Mouse (Mus musculus) induced T-regulatory cell, adult 2 months (primary cell): ENCODE data around the gene Uba2.
"Not testable (repeated sequence)": the region's sequence is repeated elsewhere in the genome, so short reads cannot be mapped to it uniquely, and the experiment has no call there.

Source experiments
- DNase-seq: peaks from one replicate; pipeline ENCODE4 v3.0.0-alpha.2; 2012; ENCODE audit warnings: low read depth

Gene Uba2

DNA sequence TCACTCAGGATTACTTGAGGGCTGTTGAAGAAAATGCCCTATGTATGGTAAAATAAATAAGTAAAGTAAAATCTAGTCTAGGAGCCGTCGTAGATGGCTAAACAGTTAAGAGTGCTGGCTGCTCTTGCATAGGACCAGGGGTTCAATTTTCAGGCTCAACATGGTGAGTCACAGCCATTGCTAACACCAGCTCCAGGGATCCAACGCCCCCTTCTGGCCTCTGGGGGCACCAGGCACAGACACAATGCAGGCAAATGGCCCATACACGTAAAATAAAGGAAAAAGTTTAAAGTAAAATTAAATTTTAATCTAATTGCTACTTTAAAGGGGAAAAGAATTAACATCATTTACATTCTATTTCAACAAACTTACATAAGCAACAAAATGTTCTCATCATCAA is 2.5 kb downstream of the Uba2 start:
- peak; percentile 70 for DNase-seq

DNA sequence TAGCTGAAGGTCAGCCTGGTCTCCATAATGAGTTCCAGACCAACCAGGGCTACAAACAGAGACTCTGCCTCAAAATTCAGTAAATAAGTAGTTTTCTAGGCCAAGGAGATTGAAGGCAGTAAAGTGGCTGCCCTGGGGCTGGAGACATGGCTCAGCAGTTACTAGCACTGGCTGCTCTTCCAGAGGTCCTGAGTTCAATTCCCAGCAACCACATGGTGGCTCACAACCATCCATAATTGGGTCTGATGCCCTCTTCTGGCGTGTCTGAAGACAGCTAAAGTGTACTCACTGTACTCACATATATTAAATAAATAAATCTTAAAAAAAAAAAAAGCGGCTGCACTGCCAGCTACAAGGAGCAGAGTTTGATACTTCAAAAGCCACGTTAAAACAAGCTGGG is 3.4 kb downstream of the Uba2 start:
- DNase-seq = peak; percentile 18

DNA sequence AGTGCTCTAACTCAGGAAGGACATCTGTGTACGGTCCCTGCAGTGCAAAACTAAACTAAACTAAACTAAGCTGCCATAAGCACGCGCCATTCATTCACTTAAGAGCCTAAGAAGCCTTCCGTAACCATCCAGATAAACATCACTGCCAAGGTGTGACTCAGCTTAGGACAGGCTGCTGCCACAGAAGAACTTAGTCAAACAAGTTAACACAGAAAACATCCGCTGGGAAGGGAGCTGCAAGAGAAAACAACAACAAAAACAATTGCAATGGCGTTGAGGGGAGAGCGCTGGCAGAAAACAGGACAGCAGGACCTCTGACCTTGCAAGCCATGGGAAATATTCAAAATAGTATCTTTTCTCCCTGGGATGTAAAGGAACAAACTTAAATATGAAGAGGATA is 4.7 kb downstream of the Uba2 start:
- DNase-seq = no peak

DNA sequence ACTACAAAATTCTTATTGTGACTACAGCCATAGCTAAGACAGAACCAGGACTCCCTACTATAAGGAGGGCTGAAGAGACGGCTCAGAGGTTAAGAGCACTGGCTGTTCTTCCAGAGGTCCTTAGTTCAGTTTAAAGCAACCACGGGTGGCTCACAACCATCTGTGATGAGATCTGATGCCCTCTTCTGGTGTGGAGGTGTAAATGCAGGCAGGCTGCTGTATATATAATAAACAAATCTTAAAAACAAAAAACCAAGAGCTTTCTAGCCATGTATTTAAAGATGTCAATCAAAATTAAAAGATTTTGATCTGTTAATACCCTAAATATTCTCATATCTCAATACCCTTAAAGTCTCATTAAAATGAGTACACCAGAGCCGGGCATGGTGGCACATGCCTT is 10.2 kb downstream of the Uba2 start:
- no peak for DNase-seq

DNA sequence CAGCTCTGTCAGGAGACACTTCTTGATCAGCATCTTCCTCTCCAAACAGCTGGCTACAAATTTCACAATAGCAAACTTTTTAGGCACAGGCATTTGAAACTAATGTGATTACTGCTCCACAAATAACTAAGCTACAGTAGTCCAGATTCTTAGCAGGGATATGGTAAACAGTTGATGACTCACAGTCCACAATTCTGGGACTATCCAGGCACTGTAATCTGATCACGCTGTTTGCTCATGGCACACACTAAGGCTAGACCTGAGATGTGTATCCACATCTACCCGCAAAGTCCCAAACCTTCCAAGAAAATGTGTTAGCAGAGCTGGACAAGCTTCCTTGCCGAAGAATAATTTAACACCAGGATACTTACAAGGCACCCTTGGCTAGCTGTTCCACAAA is 11.4 kb downstream of the Uba2 start:
- no peak for DNase-seq

DNA sequence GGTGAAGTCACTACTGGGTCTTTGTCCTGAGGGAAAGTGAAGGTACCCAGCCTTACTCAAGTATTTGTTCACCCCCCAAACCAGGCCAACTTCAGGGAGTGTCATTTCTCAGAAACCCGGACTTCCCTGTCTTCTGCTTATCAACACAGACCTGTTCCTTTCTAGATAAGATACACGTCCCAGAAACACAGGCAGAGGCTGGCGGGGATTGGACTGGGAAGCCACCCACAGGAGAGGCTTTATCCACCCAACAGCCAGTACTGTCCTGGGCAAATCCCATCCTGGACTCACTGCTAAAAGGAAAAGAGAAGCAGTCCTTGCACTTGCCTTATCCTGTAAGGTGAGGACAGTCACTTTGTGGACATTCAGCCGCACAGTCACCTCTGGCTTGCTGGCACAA is 22.2 kb downstream of the Uba2 start:
- DNase-seq = no peak

DNA sequence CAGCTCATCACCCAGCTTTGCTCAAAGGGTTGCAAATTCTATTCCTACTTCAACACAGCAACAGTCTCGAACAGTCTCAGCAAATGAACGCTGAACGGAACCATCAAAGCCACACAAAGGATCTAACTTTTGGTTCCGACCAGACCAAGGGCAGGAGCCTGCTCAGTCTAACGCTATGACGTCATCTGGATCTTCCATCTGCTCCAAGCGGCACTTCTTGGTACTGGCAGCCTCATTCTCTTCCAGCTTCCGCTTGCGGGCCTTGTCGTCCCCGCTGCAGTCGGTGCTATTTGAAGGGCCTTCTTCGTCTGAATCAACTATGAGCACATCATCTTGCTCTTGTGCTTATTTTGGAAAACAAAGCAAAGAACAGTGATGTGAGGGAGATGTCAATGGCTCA is 28.3 kb downstream of the Uba2 start:
- DNase-seq = no peak

DNA sequence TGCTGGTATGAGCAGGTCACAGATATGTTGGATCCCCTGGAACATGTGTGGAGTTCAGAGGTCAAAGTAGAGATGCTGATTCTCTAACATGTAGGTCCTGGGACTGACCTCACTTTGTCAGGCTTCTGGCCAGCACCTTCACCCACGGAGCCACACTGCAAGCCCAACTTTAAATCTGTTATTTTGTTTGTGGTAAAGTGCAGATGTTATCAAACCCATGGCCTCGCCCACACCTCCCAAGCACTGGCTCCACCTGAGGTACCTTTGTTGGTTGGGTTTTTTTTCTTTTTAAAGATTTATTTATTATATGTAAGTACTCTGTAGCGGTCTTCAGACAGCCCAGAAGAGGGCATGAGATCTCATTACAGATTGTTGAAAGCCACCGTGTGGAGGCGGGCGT is 29.9 kb downstream of the Uba2 start:
- no peak for DNase-seq

DNA sequence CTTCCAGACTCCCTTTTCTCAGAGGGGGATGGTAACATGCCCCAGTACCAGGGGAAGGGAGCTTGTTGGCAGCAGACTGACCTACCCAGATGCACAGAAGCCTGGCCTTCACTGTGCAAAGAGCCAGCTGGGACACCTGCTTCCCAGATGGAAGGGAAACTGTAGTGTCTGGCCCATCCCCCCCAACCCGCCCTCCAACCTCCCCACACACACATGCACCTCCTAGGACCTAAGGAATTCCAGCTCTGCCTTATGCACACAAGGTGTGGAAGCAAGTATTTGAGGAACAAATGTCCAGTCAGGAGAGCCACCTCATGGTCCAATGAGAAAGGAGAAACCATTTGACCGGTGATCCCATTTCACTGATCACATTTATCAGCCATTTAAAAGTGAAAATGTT is 35.1 kb downstream of the Uba2 start:
- no peak for DNase-seq

DNA sequence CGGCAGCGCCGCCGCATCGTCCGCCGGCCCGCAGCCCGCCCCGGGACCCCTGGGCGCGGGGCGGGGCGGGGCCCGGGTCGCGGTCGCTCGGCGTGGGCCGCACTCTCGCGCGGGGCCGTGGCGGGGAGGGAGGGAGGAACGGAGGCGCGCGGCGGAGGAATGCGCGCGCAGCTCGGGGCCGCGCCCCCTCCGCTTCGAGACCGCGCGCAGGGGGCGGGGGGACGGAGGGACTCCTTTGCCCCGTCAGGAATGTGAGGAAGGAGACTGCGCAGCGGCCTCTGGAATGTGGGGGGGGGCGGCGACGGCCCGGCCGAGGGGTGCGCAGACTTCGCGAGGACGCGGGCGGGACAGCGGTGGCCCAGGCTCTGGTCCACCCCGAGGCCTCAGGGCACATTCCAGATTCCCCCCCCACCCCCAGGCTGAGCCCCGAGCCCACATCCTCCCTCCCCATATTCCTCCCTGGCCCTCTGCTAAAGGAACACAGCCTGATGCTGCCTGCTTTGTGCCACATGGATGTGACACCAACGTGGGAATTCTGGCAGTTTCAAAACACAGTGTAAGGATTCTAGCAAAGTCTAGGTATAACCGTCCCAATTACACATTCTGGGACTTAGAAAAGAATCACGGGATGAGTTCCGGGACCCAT is 36.2 kb downstream of the Uba2 start, which contains the start of gene Wtip:
Gene Wtip, minus strand, starts transcription at position 152 of the 646 bp plus-strand sequence.
- peak; percentile 18 for DNase-seq

DNA sequence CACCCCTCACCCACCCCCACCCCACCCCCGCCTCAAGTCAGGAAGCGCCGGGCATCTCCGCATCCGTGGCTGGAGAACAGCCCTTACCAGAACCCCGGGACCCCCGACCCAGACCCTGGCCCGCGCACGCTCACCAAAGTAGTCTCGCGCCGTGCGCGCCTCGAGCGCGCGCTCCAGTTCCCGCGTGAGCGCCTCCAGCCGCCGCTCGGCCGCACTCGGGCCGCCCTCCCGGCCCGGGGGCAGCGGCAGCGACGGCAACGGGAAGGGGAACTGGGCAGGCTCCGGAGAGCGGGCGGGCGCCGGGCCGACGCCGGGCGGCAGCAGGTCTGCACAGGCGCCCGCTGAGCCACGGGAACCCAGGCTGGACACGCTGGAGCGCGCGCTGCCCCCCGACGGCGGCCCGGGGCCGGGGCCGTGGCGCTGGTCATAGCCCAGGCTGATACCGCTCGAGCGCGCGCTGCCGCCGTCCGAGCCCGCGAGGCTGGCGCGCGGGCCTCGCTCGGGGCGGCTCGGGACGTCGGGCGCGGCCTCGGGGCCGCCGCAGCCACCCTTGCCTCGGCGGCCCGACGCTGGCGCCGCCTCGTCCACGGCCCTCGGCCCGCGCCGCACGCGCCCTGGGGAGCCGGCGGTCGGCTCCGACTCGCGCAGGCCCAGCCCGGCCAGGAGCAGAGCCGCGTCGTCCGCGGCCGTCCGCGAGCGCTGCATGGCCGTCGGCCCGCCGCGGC is 36.9 kb downstream of the Uba2 start:
- DNase-seq = no peak

DNA sequence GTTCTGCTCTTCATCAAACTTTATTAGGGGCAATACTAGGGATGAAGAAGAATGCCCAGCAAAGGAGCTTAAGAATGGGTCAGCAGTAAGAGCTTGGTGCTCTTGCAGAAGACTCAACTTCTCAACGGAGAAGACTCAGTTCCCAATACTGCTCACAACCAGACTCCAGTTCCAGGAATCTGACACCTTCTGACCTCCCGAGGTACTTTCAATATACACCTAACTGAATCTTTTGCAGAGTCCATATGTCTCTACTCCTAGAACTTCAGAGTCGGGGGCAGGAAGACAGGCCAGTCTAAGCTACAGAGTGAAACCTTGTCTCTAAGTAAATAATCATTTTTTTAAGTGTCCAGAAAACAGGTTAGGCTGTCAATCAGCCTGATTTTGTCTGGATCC is 37.4 kb downstream of the Uba2 start:
- DNase-seq = no peak

DNA sequence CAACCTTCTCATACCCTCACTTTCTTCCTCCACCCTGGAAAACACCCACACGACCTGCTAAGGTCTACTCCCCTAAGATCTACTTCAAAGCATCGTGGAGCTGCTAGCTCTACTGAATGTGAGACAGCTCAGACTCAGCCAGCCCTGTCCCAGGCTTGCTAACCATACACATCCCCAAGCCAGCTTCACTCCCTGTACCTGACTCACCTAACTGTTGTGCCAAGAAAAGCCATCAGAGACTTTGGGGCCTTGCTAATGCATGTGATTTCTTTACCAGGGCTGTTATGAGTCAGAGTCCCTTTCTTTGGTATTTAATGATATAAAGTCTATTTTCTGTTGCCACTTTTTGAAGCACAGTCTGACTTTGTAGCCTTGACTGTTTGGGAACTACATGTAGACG is 38.3 kb downstream of the Uba2 start:
- no peak for DNase-seq

DNA sequence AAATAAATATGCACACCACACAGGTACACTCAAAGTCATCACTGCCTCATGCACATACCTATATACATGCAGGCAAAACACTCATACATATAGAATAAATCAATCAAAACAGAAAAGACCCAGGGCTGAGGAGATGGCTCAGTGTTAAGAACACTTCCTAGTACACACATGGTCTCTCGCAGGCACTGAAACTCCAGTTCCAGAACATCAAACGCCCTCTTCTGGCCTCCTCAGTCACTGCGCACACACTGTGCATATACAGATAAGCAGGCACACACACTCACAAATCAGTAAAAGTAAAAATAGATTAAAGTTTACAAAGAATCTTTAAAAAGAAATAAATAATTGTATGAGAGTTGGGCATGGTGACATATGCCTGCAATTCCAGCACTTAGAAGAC is 43.1 kb downstream of the Uba2 start:
- DNase-seq = no peak

DNA sequence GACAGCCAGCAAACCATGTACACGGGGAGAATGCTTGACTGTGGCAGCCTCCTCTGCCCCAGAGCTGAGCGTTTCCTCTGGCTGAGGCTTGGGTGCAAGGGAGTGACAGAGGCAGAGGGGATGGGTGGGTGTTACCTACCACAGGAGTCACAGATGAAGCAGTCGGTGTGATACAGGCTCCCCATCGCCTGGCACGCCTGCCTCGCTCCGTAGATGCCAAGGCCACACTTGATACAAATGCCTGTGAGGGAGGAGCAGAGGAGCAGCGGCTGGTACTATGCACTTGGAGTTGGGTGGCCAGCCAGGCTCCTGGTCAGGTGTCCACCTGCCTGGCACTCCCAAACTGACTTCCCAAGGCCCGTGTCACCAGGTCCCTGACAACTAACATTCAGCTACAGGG is 44.1 kb downstream of the Uba2 start:
- no peak for DNase-seq

DNA sequence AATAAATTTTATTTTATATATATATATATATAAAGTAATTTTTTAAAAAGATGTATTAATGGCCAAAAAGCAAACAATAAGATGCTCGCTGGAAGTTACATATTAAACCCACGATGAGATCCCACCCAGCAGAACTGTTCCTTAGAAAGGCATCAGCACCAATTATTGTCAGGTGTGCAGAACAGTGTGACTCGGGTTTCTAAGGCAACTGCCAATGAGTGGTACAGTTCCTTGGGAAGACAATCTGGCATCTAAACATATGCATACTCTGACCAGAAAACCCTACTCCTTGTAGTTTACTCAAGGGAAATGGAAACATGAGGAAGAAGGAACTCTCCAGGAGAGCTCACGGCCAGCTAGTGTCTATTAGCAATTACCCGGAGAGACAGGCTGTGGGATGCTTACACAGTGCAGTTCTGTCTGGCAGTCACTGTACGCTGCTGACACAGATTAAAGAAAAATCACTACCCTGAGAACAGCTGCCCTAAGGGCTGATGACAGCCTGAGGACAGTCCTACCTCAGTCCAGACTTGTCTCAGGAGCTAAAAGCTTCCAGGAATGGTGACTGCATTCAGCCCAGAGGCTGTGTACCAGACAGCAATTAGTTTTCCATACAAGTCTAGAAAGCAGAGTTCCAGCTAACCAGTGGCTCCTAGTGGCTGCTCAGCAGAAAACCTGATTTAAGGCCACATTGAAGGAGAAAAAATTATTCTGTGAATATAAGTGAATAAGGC is 46.2 kb downstream of the Uba2 start:
- no peak for DNase-seq

DNA sequence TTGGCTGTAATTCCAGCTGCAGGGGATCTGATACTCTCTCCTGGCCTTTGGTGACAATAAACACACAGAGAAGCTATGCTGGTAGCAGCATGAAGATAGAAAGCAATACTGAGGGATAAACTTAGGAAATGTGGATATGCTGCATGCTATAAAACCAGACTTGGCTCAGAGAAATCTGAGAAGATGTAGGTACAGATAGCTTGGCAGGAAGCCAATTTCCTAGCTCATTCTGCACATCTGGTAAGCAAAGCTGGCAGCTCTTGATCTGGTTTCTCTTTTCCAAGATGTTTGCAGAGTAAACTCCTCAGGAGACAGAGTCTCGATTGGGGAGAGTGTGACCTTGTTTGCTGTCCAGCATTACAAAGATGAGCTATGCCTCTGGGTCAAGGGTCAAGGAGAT is 48.8 kb downstream of the Uba2 start:
- not testable (repeated sequence) for DNase-seq

DNA sequence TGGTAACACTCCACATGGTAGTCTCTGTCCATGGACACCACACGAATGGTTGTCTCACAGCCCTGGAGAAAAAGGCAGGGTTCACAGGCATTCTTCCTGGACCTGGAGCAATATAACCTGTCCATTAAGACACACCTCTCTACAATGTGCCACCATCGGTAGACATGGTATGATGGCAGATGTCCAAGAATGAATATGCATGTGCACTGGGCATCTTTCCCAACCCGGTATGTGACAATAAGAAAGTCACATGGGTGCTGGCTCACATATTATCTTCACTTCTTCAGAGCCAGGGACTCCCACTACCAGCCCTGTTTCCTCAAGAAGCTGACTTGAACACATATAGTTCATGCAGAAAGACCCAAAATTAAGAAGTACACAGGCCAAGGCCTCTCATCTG is 52.8 kb downstream of the Uba2 start:
- no peak for DNase-seq

DNA sequence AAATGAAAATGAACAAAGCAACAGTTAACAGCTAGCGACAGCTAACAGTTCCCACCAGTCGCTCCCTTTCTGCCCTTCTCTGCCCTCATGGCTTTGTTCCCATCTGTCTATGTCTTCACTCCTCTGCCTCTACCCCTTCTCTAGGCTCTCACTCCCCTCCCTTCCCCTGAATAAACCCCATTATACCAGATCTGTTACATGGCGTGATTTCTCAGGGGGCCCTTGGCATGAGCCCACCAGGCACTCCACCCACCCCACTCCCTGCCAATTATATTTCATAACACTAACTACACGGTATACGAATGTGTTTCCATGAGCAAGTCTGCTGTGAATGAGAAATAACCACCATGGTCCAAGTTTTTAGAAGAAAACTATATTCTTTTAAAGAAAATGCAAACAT is 60.2 kb downstream of the Uba2 start:
- no peak for DNase-seq

DNA sequence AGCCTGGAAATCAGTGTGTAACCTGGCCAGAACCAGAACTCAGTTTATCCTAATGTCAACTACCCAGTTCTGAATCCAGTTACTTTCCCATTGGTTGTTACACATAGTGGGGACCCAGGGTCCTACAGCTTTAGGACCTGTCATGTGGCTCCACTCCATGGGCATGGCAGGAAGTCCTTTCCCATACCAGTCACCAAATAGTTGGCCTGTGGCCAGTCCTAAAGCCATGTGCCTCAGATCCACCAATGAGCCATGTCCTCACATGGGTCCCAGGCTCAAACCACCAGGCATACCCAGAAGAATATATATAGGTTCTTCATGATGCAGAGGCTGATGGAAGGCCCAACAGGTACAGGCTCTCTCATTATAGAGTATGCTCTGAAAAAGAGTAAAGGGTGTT is 68.1 kb downstream of the Uba2 start:
- no peak for DNase-seq

DNA sequence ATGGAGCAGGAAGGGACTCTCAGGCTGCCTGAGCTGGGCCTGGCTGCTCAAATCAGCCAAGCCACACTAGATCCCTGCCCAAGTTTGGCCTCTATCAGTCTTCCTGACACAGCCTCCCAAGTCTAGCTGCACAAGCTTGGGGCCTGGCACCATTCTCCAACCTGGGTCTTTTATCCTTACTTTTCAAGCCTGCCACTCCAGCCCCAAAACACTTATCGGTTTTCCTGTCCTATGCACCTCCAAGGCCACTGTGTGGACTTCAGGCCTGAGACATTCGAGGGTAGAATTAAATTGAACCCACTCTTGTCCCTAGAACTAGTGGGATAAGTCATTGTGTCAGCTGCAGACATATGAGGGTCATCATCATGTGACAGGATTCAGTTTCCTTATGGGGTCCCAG is 69.4 kb downstream of the Uba2 start:
- DNase-seq = no peak

DNA sequence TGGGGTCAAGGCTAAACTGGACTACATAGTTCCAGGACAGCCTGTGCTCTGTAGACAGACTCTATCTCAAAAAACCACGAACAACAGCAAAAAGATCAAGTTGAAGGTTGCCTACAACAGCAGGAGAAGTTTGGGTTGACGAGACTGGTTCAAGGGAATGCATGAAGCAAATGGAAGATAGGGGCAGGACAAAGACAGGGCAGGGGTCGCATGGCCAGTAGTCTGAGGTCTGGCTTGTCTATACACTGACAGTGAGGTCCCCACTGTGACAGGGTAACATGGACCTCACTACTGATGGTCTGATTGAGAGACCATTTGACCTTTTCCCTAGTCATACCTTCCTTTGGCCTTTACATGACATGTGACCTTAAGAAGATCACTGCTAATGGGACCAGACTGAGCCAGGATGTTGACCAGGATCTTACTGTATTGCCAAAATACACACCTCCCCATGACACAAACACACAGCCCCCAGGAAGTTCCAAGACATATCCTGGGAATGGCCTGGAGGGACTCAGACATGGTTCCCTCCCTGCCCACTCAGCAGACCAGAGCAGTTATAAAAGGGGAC is 74.4 kb downstream of the Uba2 start, which contains the start of gene Scgb1b30:
Gene Scgb1b30, plus strand, starts transcription at position 521 of the 571 bp plus-strand sequence.
- DNase-seq = no peak
